Mouse (Mus musculus): ENCODE results near the gene Gjb1. TPM values are rescaled to one million over a fixed set of nuclear protein-coding genes. Genes with fewer than 3 reads are reported as not detected.
"Not testable (repeated sequence)": the region's sequence is repeated elsewhere in the genome, so short reads cannot be mapped to it uniquely, and the experiment has no call there.

The Gjb1 gene
- total RNA-seq (2017) = not detected in 2 replicates

DNA sequence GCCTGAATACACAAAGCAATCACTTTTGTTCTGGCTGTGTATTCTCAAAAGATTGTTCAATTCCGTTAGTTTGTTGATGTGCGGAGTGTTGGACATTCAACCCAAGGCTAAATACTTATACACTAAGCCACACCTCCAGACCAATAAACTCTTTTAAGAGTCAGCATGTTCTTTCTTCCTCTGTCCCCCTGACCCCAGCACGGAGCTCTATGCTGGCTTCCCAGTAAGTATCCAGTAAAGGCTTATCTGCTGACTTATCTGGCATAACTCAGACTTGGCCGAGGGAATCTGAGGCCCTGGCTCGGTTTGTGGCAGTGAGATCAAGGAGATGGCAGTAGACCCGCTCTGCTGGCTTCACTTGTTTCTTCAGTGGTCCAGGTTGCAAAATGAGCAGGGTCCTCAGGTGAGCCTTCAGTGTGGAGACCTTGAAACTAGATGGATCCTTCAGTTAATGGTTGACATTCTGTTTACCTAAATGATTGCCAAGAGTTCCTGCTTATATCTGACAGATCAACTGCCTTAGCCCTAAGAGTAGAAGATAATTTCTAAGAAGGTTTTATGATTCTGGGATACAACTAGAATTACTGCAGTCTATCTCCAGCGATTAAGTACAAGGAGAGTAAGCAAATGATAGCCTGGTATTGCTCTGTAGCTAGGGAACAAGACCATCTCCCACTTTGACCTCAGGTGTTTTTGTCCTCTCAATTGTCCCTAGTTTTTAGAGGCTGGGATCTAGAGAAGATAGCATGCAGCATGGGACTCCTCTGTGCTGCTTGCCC is at the start of gene Gjb1:
Gene Gjb1, plus strand, starts transcription at position 189 of the 779 bp plus-strand sequence.
- no peak for ATAC-seq (replicated peaks; ENCODE audit: low read depth, poor library complexity, severe bottlenecking)

DNA sequence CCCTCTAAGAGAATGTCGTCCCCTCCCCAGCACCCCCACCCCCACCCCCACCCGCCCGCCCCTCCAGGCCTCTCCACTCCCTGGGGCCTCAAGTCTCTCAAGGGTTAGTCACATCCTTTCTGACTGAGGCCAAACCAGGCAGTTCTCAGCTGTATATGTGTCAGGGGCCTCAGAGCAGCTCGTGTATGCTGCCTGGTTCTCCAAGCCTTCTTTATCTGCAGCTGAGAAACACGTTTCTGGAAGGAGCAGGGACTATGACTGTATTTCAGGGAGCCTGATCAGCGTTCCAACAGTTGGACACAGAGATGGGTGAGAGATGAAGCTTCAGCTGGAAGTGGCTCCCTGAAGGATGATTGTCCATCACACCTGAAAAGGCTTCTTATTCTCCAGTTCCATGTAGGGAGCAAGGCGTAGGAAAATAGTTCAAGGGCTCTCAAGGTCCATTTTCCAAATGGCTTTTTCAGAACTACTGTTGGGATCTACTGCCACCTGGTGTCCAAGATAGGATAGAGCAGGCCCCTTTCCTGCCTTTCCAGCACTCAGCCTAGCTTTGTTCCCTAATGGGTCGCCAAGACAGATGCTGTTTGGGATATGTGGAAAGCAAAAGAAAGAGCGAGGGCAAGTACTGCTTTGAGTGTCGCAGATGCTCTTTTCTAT is 46.7 kb upstream of the Gjb1 start:
- 0 out of 2 replicates have a peak, but pooled peaks have one; percentile 24 for ATAC-seq (replicated peaks; ENCODE audit: low read depth, poor library complexity, severe bottlenecking)

DNA sequence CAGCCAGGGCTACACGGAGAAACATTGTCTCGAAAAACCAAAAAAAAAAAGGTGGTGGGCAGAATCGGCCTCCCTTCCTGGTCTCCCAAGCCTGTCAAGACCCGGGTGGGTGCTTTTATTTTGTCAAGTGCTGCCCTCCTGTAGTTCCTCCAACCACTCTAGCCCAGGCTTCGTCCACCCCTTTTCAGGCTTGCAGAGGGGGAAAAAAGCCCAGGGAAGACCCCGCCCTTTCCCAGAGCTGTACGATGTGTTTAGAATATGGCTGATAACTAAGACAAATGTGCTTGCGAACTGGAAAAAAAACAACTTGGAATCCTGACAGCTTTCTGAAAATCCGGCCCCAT is 44.2 kb upstream of the Gjb1 start:
- no peak for ATAC-seq (replicated peaks; ENCODE audit: low read depth, poor library complexity, severe bottlenecking)

DNA sequence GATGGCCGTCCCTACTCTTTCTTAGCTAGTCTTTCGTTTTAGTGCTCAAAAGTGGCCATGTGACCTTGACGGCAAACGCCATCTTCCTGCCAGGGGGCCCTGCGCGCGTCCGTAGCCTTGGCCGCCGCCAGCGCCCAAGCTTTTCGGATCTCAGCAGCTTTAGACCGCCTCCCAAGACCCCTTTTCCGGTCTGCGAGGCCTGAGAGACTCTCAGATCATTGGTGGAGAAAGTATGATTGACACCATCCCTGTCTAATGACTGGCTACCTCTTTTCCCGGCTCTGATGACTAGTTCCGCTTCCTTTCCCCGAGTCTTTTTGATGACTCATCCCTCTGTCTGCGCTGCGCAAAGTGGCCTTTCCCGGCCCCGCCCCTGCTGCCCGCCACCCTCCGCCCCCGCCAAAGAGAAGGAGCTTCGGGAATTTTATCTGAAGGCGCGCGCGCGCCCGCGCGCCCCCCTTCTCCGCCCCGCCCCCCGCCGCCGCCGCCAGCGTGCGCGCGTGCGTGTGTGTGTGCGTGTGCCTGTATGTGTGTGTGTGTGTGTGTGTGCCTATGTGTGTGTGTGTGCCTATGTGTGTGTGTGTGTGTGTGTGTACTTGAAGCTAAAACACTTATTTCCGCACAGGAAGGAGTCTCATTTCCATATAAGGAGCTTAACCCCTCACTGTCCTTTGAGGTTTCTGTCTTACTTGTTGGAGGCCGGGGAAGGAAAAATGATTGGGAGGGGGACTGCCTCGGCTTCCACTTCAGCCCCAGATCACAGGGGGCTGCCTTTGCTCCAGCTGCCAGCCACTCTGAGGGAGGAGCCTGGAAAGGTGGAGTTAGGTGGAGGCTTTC is 43.6 kb upstream of the Gjb1 start:
- peak; percentile 99 for ATAC-seq (replicated peaks; ENCODE audit: low read depth, poor library complexity, severe bottlenecking)

DNA sequence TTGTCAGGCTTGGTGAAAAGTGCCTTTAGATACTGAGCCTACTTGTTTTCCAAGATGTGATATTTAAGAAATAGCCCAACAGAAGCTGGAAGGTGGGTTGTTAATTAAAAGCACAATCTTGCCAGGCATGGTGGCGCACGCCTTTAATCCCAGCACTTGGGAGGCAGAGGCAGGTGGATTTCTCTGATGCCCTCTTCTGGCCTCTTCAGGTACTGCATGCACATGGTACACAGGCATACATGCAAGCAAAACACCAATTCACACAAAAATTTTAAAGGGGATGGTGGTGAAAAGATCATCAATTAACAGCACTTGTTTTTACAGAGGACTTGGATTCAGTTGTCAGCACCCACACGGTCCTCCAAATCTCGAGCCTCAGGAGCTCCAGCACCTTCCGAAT is 41.6 kb upstream of the Gjb1 start:
- no peak for ATAC-seq (replicated peaks; ENCODE audit: low read depth, poor library complexity, severe bottlenecking)

DNA sequence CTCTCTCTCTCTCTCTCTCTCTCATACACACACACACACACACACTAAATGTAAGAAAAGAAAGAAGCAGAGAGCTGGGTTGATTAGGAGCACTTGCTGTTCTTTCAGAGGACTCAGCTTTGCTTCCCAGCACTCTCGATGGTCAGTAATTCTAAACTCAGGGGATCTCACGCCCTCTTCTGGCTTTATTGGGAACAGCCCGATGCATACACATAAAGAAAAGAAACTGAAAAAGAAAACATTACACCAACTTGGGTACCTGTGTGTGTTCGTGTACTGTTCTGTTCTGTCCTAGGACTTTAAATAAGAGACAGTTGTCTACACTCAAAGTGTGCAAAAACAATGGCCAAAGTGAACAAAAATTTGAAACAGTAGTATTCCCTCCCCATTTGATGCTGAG is 37.5 kb upstream of the Gjb1 start:
- ATAC-seq (replicated peaks; ENCODE audit: low read depth, poor library complexity, severe bottlenecking) = no peak

DNA sequence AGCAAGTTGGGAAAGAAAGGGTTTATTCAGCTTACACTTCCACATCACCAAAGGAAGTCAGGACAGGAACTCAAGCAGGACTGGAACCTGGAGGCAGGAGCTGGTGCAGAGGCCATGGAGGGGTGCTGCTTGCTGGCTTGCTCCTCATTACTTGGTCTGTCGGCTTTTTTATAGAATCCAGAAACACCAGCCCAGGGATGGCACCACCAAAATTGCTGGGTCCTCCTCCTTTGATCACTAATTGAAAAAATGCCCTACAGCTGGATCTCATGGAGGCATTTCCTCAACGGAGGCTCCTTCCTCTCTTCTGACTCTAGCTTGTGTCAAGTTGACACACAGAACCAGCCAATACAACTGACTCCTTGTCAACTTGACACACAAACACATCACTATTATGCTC is 33.3 kb upstream of the Gjb1 start:
- ATAC-seq (replicated peaks; ENCODE audit: low read depth, poor library complexity, severe bottlenecking) = not testable (repeated sequence)

DNA sequence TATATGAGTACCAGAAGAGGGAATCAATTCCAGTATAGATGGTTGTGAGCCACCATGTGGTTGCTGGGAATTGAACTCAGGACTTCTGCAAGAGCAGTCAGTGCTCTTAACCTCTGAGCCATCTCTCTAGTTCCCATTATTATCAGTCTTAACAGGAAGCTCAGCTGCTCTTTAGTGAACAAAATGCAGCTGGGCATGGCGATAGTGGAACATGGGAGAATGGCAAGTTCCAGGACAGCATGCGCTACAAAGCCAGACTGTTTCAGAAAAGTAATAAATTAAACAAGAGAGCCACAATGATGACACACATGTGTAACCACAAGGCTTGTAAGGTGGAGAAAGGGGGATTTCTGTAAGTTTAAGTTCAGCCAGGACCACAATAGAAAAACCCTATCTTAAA is 30.7 kb upstream of the Gjb1 start:
- ATAC-seq (replicated peaks; ENCODE audit: low read depth, poor library complexity, severe bottlenecking) = peak; percentile 69

DNA sequence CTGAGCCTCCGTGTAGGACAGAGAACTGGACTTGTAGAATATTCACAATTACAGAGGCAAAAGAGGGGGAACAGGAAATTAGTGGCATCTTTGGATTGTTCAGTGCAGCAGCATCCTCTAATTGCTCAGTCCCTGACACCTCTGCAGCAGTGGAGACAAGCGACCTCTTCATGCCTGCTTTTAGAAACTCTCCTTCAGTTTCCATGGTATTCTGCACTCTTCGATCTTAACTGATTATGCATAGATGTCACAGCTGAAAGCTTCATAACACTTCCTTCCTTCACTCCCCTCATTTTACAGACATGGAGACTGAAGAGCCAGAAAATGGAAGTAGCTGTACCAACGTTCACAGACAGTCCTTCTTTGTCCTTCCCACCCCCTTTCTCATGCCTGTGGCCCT is 29.7 kb upstream of the Gjb1 start:
- ATAC-seq (replicated peaks; ENCODE audit: low read depth, poor library complexity, severe bottlenecking) = no peak

DNA sequence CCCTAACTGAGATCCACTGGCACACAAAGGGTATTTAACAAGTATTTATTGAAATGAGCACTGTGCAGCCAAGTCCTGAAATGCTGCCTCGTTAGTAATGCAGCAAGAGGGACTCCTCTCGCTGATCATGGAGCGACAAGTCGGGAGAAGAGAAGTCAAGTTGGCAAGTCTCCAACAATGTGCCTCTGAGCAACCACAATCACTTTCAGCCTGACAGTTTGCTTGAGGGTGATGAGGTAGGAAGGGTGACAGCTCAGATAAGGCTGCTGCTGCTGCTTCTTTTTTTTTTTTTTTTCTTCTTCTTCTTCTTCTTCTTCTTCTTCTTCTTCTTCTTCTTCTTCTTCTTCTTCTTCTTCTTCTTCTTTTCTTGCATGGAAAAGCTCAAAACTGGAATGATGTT is 25.0 kb upstream of the Gjb1 start:
- peak; percentile 92 for ATAC-seq (replicated peaks; ENCODE audit: low read depth, poor library complexity, severe bottlenecking)

DNA sequence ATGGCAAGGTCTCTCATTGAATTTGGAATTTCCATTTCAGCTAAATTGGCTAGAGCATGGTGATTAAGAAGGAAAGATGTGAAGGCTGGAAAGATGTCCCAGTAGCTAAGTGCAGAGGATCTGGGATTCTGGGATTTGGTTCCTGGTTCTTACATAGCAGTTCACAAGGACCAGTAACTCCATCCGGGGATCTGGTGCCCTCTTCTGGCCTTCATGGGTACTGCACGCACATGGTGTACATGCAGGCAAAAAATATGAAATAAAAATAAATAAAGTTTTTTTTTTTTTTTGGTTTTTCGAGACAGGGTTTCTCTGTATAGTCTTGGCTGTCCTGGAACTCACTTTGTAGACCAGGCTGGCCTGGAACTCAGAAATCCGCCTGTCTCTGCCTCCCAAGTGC is 17.3 kb upstream of the Gjb1 start:
- not testable (repeated sequence) for ATAC-seq (replicated peaks; ENCODE audit: low read depth, poor library complexity, severe bottlenecking)

DNA sequence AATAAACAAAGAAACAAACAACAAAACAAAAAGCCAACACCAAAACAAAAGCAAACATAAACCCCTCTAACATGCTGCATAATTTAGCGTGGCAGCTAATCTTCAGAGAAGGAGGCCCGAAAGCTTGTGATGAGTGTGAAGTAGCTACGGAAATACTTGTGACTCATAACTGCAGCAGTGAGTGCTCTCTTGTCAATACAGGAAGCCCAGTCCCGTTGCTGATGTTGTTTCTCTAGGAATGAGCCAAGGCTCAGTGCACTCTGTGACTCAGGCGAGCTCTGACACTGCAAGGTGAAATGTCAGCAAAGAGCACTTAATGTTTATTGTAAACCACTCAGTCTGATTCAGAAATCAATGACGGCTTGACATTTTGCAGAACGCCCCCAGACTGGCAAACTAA is 7.2 kb upstream of the Gjb1 start:
- ATAC-seq (replicated peaks; ENCODE audit: low read depth, poor library complexity, severe bottlenecking) = no peak

DNA sequence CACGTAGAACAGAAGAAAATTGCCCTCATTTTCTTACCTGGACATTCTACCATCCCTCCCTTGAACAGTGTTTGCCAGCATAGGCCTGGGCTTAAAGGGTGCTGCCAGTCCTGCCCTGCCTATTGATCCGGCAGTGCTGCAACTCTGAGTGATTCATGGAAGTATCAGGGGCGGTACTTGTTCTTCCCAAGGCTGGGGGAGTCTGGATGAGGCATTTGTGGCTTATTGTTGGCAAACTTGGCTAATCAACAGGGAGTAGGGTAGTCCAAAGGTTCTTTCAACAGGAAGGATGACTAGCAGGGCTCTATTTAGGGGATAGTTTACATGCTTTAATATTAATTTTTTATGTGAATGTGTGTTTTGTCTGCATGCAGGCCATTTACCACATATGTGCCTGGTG is 5.6 kb upstream of the Gjb1 start:
- no peak for ATAC-seq (replicated peaks; ENCODE audit: low read depth, poor library complexity, severe bottlenecking)

DNA sequence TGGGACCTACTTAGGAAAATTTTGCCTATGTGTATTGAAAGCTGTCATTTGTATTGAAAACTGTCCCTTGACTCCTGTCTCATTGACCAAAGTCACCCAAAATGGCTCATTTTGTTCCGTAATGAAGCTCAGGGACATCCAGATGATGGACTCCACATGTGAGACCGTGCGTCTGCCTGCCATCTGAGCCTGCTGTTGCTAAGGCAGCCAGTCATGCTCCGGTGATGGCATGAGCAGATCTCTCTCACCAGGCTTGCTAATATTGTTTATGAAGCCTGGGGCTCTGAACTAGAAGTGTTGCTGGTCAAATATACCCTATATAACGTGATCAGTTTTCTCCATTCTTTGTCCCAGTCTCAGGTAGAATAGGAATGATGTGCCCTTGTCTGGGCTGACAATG is 3.2 kb upstream of the Gjb1 start:
- no peak for ATAC-seq (replicated peaks; ENCODE audit: low read depth, poor library complexity, severe bottlenecking)

DNA sequence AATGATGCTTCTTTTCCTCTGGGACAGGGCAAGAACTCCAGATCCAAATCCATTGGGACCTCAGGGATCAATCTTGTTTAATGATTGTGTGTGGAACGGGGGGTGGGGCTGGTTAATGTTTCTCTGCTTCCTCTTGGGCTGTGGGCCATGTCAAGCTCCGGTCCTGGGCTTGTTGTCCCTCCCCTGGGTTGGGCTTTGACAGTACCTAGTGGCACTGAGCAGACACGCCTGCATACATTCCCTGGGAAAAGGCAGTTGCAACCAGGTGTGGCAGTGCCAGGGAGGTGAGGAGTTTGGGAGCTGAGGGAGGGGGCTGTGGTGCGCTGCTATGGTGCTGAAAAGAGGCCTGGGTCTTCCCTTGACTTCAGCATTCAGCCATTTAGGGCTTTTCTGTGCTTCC is 898 bp downstream of the Gjb1 start:
- no peak for ATAC-seq (replicated peaks; ENCODE audit: low read depth, poor library complexity, severe bottlenecking)

DNA sequence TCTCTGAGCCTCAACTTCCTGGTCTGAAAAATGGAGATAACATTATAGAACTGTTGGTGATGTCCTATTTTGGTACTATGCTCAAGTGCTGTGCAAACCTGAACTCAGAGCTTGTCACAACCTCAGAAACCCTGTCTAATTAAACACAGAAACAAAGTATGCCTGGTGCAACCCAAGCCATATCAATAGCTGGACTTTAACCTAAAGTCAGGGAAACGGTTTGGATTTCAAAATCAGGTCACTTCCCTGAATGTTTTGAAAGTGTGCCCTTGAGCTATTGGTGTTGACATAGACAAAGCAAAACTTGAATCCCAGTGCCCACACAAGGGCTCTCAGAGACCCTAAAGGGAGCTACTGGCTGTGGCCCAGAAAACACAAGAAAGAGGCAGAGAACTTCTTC is 3.6 kb downstream of the Gjb1 start:
- ATAC-seq (replicated peaks; ENCODE audit: low read depth, poor library complexity, severe bottlenecking) = no peak

DNA sequence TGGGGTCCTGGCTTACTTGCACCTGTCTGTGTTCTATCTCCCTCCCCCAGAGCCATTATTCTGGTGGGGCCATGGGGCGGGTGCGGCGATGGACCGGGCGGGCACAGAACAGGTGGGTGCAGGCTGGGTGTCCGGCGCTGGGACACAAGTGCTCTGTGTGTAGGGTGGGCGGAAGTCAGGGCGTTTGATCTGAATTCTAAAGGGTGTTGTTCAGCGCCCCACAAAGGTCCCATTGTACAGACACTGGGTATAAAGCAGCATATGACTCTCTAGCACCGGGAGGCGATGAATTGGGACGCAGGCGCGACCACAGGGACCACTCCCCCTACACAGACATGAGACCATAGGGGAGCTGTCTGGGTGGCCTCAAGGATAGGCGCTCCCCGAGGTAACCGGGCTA is 7.3 kb downstream of the Gjb1 start:
- ATAC-seq (replicated peaks; ENCODE audit: low read depth, poor library complexity, severe bottlenecking) = no peak

DNA sequence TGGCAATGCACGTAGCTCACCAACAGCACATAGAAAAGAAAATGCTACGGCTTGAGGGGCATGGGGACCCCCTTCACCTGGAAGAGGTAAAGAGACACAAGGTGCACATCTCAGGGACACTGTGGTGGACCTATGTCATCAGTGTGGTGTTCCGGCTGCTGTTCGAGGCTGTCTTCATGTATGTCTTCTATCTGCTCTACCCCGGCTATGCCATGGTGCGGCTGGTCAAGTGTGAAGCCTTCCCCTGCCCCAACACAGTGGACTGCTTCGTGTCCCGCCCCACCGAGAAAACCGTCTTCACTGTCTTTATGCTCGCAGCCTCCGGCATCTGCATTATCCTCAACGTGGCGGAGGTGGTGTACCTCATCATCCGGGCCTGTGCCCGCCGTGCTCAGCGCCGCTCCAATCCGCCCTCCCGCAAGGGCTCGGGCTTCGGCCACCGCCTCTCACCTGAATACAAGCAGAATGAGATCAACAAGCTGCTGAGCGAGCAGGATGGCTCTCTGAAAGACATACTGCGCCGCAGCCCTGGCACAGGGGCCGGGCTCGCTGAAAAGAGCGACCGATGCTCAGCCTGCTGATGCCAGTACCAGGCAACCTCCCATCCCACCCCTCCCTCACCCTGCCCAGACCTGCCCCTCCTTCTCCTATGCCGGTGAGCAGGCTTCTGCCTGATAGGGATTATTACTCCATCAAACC is 8.4 kb downstream of the Gjb1 start:
- ATAC-seq (replicated peaks; ENCODE audit: low read depth, poor library complexity, severe bottlenecking) = 0 out of 2 replicates have a peak, but pooled peaks have one; percentile 18

DNA sequence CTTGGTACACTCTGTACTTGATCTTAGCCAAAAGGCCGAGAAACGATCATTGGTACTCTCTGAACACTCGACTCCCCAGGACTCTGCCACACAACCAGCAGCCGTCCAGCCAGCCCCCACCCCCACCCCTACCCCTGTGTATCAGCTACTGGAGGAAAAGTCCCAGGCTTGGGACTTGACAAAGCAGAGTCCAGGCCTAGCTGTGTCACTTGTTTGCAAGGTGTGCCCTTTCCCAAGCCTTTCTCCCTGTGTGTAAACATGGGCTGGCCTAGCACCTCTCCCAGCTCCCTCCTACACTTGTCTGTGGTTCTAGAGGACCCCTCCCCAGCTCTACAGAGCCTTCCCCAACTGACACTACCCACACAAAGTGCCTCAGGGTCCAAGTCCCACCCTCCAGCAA is 10.0 kb downstream of the Gjb1 start:
- no peak for ATAC-seq (replicated peaks; ENCODE audit: low read depth, poor library complexity, severe bottlenecking)

DNA sequence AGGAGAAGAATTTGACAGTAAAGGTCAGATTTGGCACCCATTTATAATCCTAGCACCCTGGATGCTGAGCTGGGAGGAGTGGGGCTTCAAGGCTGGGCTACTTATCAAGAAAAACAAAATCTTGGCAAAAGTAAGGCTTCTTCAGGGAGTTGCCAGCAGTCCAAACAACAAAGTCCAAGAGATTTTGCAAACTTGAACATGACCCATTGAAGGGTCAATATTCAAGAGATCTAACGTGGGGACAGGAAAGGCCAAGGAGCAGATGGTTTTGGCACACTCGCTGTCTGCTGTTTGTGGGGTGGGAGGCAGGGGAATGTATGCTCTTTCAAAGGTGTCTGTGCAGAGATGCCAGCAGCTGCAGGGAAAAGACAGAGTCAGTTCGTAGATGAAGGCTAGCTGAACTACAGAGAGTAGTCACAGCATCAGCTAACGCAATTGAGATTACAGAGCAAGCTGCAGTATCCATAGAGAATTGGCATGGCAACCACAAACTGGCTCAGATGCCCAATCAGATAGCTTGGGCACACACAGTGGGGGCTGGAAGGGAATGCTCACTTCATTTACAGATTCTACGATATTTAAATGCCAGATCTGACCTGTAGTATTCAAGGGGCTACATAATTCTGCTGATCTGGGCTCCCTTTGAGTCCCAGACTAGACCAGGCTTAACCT is 12.8 kb downstream of the Gjb1 start:
- no peak for ATAC-seq (replicated peaks; ENCODE audit: low read depth, poor library complexity, severe bottlenecking)
